Comparison of ENCODE assay signal across 14 mouse cellular contexts in genomic region chr3:39392053-39392452, GRCm38 (mm10).
DNase-seq lines count a peak whose midpoint lies in the region; TF ChIP-seq lines count a peak whose summit lies in the region.
"Had no signal": no experiment of that assay in that cellular context is flagged by ENCODE, and none has a peak within 500 bp of the region (broad histone marks: within the 10 kb centered on the region; RNA-seq: fewer than 3 reads in every experiment).

No protein-coding gene starts in this region.

- H3K27ac ChIP-seq in kidney, adult 2 months (ENCODE audit: insufficient read depth, low read depth, low read length) = no peak overlapping the region
- H3K27ac ChIP-seq in midbrain, embryonic 10.5 days (replicated peaks) = no peak overlapping the region
- H3K27ac ChIP-seq: heart, embryonic 15.5 days; limb, embryonic 15.5 days; midbrain, embryonic 12.5 days; neural tube, embryonic 13.5 days had no signal

- no peak for TF ChIP-seq POLR2A in kidney, adult 2 months (IDR thresholded peaks at IDR 0.05; ENCODE audit: low read depth, low read length)

- peak; percentile 6 for DNase-seq in adrenal gland, adult 2 months
- DNase-seq in adrenal gland, adult 8-10 months = no peak
- peak; percentile 24 for DNase-seq in kidney, adult 2 months
- DNase-seq in kidney, adult 18-20 months = no peak
- DNase-seq in lung, postnatal 25 days (ENCODE audit: low spot score) = peak; percentile 11
- no peak for DNase-seq in lung, postnatal 14 days
- DNase-seq in neural tube, embryonic 10.5 days (ENCODE audit: extremely low spot score, low spot score) = no peak
- DNase-seq in midbrain, embryonic 10.5 days (ENCODE audit: low spot score) = no peak
- DNase-seq: layer of hippocampus, postnatal 36 days; right cerebral cortex, postnatal 25 days had no signal

- no peaks in the 10 kb centered on the region for H3K27me3 ChIP-seq in kidney, adult 2 months (replicated peaks; ENCODE audit: control insufficient read depth, insufficient read depth, low read length)
- no peaks in the 10 kb centered on the region for H3K27me3 ChIP-seq in midbrain, embryonic 10.5 days (ENCODE audit: low read depth, poor library complexity, severe bottlenecking)
- H3K27me3 ChIP-seq: heart, embryonic 15.5 days; limb, embryonic 15.5 days; midbrain, embryonic 12.5 days; neural tube, embryonic 13.5 days had no signal

- H3K36me3 ChIP-seq in kidney, adult 2 months (ENCODE audit: control insufficient read depth, insufficient read depth, low read length) = no peaks in the 10 kb centered on the region
- H3K36me3 ChIP-seq in midbrain, embryonic 10.5 days = no peaks in the 10 kb centered on the region
- H3K36me3 ChIP-seq: heart, embryonic 15.5 days; limb, embryonic 15.5 days; midbrain, embryonic 12.5 days; neural tube, embryonic 13.5 days had no signal

- no peaks in the 10 kb centered on the region for H3K9me3 ChIP-seq in midbrain, embryonic 10.5 days (replicated peaks)
- H3K9me3 ChIP-seq: heart, embryonic 15.5 days; limb, embryonic 15.5 days; midbrain, embryonic 12.5 days; neural tube, embryonic 13.5 days had no signal

- peak; percentile 37; the same call in 1 of the 2 replicates for TF ChIP-seq CTCF in kidney, adult 2 months (conservative IDR thresholded peaks at IDR 0.05; ENCODE audit: insufficient read depth, insufficient read length, low read depth, low read length)

- H3K4me3 ChIP-seq in kidney, adult 2 months (ENCODE audit: insufficient read depth, low read depth, low read length) = no peak overlapping the region
- H3K4me3 ChIP-seq in midbrain, embryonic 10.5 days = no peak overlapping the region
- H3K4me3 ChIP-seq: heart, embryonic 15.5 days; limb, embryonic 15.5 days; midbrain, embryonic 12.5 days; neural tube, embryonic 13.5 days had no signal

- H3K4me1 ChIP-seq in kidney, adult 2 months (ENCODE audit: control insufficient read depth, insufficient read depth, low read length) = no peaks in the 10 kb centered on the region
- no peaks in the 10 kb centered on the region for H3K4me1 ChIP-seq in midbrain, embryonic 10.5 days
- H3K4me1 ChIP-seq: limb, embryonic 15.5 days; midbrain, embryonic 12.5 days had no signal

- WGBS in kidney, adult 2 months = 44% methylated on average over 2 of the region's 2 CpGs
- WGBS in midbrain, embryonic 10.5 days = 75% methylated on average over 2 of the region's 2 CpGs

Comparison
In these comparisons a context has a peak if more than half of its experiments do, and no peak if none do; other contexts are left out.
1. DNase-seq: peak in adrenal gland, adult 2 months (single experiment), kidney, adult 2 months (single experiment) and lung, postnatal 25 days (single experiment); none in adrenal gland, adult 8-10 months (single experiment), kidney, adult 18-20 months (single experiment), lung, postnatal 14 days (single experiment), neural tube, embryonic 10.5 days (single experiment) and midbrain, embryonic 10.5 days (single experiment).